Mouse (Mus musculus) natural killer cell, adult 2 months (primary cell): ENCODE measurements around the gene Gnaq.

Experiments used
- DNase-seq, 2 experiments: peaks; one replicate each; pipeline ENCODE4 v3.0.0; 2022; ENCODE audit warnings: low spot score in 2 of 2

Gnaq gene

DNA sequence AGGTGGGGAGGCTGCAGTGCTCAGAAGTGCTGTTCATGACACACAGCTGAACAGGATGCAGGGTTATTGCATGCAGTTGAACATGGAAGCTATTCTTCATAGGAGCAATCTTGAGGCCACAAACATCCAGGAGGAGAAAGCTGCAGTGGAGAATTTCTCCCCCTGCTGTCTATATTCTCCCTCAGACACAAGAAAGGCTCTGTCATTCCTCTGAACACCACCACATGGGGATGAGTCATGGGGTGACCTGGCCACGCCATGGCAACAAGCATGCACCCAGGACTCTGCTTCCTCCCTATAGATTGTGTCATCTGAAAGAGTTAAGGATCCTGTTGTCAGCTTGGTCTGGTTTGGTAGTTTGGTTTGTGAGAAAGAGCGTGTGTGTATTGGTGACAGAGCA is 239.0 kb downstream of the Gnaq start:
- DNase-seq, result no peak

DNA sequence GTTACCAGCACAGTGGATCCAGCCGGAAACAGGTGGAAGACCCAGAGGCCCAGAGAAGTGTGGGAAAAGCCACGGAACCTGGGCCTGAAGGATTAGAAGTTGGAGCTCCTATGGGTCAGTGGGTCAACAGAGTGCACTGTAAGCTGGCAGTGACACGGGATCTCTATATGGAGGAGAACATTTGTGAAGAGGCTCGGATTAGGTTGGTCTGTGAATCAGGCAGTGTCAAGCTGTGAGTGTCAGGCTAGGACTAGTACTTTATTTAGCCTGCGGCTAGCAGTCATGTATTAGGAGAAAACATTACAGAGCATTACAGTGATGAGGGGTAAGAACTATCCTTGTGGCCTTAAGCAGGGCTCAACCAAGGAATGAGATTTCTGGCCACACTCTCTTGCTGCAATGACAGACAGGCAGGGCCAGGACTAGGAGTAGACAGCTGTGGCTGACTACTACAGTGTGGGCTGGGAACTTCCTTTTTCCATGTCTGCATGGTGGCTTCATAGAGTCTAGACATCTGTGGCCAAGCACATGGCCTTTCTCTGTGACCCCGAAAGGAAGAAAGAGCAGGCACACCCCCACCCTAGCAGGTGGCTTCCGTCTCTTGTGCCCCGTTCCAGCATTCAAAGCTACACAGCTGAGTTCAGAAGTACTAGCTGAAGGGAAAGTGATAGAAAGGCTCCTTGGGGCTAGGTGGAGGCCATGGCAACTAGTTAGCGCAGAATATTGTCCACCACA is 240.3 kb downstream of the Gnaq start:
- peak in 1 of 2 experiments; percentile 37 for DNase-seq

- no peak for DNase-seq
These were observed 243.2 kb downstream of the Gnaq start for GRCm38 (mm10) chr19:16375881-16376280.

GRCm38 (mm10) chr19:16378565-16378964 is 245.9 kb downstream of the Gnaq start:
- no peak for DNase-seq

- no peak for DNase-seq
These were observed 247.1 kb downstream of the Gnaq start for GRCm38 (mm10) chr19:16379687-16380086.

GRCm38 (mm10) chr19:16382392-16382791 is 249.8 kb downstream of the Gnaq start:
- peak; percentile 5 to 36 for DNase-seq

- DNase-seq, result no peak
These were observed 250.5 kb downstream of the Gnaq start for GRCm38 (mm10) chr19:16383127-16383526.

DNA sequence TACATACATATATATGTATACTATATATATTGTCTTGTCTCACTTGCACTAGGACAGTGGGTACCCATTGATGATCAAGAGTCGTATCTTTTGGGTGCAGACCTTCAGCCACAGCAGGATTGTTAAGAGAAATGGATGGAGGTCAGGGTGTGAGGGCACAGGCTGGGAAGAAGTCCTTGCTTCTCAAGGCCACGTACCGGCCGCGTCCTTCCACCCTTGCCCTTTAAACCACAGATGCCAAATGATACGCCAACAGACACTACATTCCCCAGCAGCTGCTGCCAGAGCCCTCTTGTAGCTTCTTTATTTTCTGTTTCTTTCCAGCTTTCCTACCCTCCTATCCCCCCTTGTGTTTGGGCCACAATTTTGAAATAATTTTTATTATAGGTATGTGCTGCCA is 251.5 kb downstream of the Gnaq start:
- no peak for DNase-seq

GRCm38 (mm10) chr19:16384957-16385356 is 252.3 kb downstream of the Gnaq start:
- no peak for DNase-seq

GRCm38 (mm10) chr19:16386514-16386913 is 253.9 kb downstream of the Gnaq start:
- no peak for DNase-seq

DNA sequence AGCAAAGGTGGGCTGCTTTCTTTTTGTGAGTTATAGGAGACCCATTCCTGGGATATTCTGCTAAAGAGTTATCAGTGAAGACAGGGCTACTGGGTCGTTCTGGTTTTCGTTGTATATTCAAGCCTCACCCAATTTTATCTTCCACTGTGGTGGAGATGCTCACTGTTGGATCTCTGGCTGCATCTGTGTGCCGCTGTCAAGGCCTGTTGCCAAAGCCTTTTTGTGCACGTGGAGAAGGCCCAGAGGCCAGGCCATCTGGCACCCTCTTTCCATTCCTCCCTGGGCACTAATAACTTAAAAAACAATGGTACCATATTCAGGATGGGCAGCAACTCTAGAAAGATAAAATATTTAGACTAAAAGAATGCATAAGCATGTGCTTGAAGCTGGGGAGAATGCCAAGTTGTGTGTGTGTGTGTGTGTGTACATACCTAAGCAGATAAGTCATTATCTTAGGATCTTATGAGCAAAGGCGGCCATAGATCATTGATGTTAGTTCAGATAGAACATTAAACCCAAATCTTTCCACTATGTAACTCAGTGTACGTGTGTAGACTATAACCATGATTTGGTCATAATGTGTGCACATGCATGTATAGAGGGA is 257.7 kb downstream of the Gnaq start:
- no peak for DNase-seq

- no peak for DNase-seq
These were observed 261.8 kb downstream of the Gnaq start for GRCm38 (mm10) chr19:16394381-16394780.

- no peak for DNase-seq
These were observed 270.5 kb downstream of the Gnaq start for GRCm38 (mm10) chr19:16403101-16403500.

- no peak for DNase-seq
These were observed 275.1 kb downstream of the Gnaq start for GRCm38 (mm10) chr19:16407727-16408126.

DNA sequence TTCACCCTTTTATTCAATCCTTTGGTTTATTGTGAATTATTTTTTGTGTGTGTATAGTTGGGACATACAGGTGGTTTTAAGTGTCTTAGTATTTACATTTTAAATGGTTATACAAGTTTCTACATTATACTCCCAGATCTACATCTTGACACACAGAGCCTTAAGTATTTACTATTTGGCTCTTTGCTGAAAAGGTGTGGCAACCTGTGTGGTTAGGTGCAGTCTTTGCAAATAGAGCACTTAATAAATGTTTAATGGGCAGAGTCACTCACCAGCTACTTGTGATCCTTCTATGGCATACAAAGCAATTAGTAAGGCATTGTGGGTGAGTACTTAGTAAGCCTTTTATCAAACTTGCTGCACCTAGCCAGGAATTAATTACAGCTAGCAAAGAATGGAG is 278.7 kb downstream of the Gnaq start:
- no peak for DNase-seq

DNA sequence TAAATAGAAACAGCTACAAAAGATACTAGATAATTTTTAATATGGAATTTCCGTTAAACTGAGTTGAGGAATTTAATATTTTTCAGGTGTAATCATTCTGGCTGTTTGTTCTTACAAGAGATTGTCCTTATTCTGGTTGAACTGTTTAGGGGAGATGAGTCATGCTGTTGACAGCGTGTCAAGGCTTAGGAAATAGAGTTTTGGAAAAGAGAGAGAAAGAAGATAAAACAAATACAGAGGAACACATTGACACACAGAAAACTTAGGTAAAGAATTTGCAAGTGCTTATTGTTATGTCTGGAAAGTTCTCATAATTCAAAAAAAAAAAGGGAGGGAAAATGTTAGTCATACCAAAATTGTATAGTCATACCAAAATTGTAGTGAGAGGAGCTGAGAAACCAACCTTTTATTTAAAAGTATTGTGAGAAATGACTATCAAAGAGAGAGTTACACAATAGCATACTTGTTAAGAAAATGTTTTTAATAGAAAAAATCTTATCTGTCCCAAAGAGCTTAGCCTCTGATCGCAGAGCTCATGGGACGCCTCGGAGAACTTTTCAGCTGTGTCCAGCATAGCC is 285.5 kb downstream of the Gnaq start:
- DNase-seq, result no peak

GRCm38 (mm10) chr19:16425596-16425995 is 293.0 kb downstream of the Gnaq start:
- DNase-seq, result no peak

- no peak for DNase-seq
These were observed 298.7 kb downstream of the Gnaq start for GRCm38 (mm10) chr19:16431368-16431767.

DNA sequence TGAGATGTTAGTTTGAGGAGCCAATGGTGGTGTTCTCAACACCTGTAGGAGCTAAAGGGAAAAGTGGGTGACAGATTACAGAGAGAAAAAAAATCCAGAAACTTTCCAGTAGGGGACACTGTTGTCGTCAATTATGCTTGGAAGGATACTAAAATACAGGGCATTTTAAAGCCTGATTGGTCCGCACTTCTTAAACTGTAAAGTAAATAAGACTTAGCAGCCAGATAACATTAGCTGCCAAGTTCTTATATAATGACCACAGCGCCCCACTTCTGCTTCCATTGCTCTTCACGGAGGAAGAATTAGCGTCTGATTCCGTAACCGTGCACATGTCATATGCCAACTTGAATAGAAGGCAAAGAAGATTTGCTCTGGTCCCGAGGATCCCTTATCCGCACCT is 302.2 kb downstream of the Gnaq start:
- DNase-seq, result no peak

- DNase-seq, result peak; percentile 39 to 64
These were observed 303.1 kb downstream of the Gnaq start, which contains the start of gene Gna14 for GRCm38 (mm10) chr19:16435531-16436231. Gene Gna14, plus strand, starts transcription at chr19:16435762.

- no peak for DNase-seq
These were observed 303.9 kb downstream of the Gnaq start for GRCm38 (mm10) chr19:16436335-16437169.
